Mouse (Mus musculus): ENCODE measurements around the gene Nr1i2.

Gene Nr1i2

DNA sequence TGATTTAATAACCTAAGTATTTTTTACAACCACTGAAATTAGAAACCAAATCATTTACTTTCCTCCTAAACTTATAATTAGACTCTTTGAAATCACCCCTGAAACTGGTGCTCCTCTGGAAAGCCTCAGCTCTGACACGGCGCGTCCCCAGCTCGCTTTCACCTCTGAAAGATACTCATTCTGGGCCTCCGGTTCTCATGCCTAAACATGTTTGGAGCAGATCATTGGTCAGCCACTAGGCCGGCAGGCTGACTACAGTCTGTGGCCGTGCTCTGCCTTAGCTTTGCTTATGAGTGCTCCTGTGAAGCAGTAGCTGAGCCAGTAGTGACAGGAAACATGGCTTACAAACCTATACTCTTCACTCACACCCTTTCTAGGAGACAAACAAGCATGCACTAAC, 89.4 kb downstream of the Nr1i2 start:
- no peak for DNase-seq (ENCODE audit: low spot score in 2 of 2)

Measured in cerebellum, postnatal 4 days (tissue).